Mouse (Mus musculus) cerebellum, postnatal 25 days (tissue): Measurements from ENCODE around the gene Gm21988.
A peak's percentile ranks its signal among the peaks of the same experiment; 100 is the strongest.

Source experiments
- DNase-seq, 2 experiments: peaks; one replicate each; pipeline ENCODE4 v3.0.0; 2021; ENCODE audit warnings: mixed read lengths in 2 of 2

Gm21988 gene

GRCm38 (mm10) chr11:70239541-70240279, at the start of gene Gm21988, which contains the start of gene Rnasek:
Gm21988 (minus strand) TSS chr11:70239830.
Rnasek (minus strand) TSS chr11:70239842.
- DNase-seq = peak; percentile 84 to 91

- DNase-seq = peak; percentile 9 to 38
Observed at GRCm38 (mm10) chr11:70289236-70289635, 49.6 kb upstream of the Gm21988 start.

- no peak for DNase-seq
Observed at GRCm38 (mm10) chr11:70288102-70288501, 48.5 kb upstream of the Gm21988 start.

- no peak for DNase-seq
Observed at GRCm38 (mm10) chr11:70285686-70286085, 46.1 kb upstream of the Gm21988 start.

- no peak for DNase-seq
Observed at GRCm38 (mm10) chr11:70284757-70285156, 45.1 kb upstream of the Gm21988 start.

- DNase-seq = no peak
Observed at GRCm38 (mm10) chr11:70283666-70284065, 44.0 kb upstream of the Gm21988 start.

GRCm38 (mm10) chr11:70280441-70280840, 40.8 kb upstream of the Gm21988 start:
- no peak for DNase-seq

GRCm38 (mm10) chr11:70278961-70279360, 39.3 kb upstream of the Gm21988 start:
- peak in 1 of 2 experiments; percentile 29 for DNase-seq

- DNase-seq = no peak
Observed at GRCm38 (mm10) chr11:70271641-70272040, 32.0 kb upstream of the Gm21988 start.

GRCm38 (mm10) chr11:70266405-70266804, 26.8 kb upstream of the Gm21988 start:
- DNase-seq = peak; percentile 38 to 57

GRCm38 (mm10) chr11:70265819-70266218, 26.2 kb upstream of the Gm21988 start:
- DNase-seq = no peak

GRCm38 (mm10) chr11:70265252-70265651, 25.6 kb upstream of the Gm21988 start:
- DNase-seq = no peak

- DNase-seq = no peak
Observed at GRCm38 (mm10) chr11:70259035-70259434, 19.4 kb upstream of the Gm21988 start.

- peak; percentile 42 to 61 for DNase-seq
Observed at GRCm38 (mm10) chr11:70254931-70255531, 15.4 kb upstream of the Gm21988 start, which contains the start of gene Alox12. Alox12 (minus strand) TSS chr11:70255353.

GRCm38 (mm10) chr11:70254337-70254736, 14.7 kb upstream of the Gm21988 start:
- no peak for DNase-seq

- DNase-seq = no peak
Observed at GRCm38 (mm10) chr11:70251853-70252252, 12.2 kb upstream of the Gm21988 start.

GRCm38 (mm10) chr11:70250150-70250549, 10.5 kb upstream of the Gm21988 start:
- DNase-seq = no peak

GRCm38 (mm10) chr11:70247136-70247845, 7.7 kb upstream of the Gm21988 start:
- peak; percentile 66 to 85 for DNase-seq

GRCm38 (mm10) chr11:70242591-70242990, 3.0 kb upstream of the Gm21988 start:
- DNase-seq = no peak

GRCm38 (mm10) chr11:70238591-70239440, 814 bp downstream of the Gm21988 start:
- peak; percentile 35 to 51 for DNase-seq

- DNase-seq = peak; percentile 99
Observed at GRCm38 (mm10) chr11:70237457-70238167, 2.0 kb downstream of the Gm21988 start, which contains the start of gene 0610010K14Rik. 0610010K14Rik (minus strand) TSS chr11:70237914.

- peak in 1 of 2 experiments; percentile 41 for DNase-seq
Observed at GRCm38 (mm10) chr11:70236717-70237116, 2.9 kb downstream of the Gm21988 start.
